Mouse (Mus musculus) testis, adult 2 months (tissue): ENCODE measurements around the gene Clcn1.

Experiments used
- CTCF ChIP-seq: fragments of 200-500 bp; IDR thresholded peaks from 2 replicates; pipeline ENCODE4 v1.5.1; 2012; ENCODE audit warnings: low read depth, mild to moderate bottlenecking, inconsistent platforms, low read length, moderate library complexity; ENCODE audit not compliant: control insufficient read depth, insufficient read depth, insufficient replicate concordance
- POLR2A ChIP-seq: fragments of 200-500 bp; IDR thresholded peaks from 2 replicates; pipeline ENCODE4 v1.6.1; 2012; ENCODE audit warnings: low read depth, mild to moderate bottlenecking, inconsistent platforms, low read length, moderate library complexity; ENCODE audit not compliant: control insufficient read depth

DNA sequence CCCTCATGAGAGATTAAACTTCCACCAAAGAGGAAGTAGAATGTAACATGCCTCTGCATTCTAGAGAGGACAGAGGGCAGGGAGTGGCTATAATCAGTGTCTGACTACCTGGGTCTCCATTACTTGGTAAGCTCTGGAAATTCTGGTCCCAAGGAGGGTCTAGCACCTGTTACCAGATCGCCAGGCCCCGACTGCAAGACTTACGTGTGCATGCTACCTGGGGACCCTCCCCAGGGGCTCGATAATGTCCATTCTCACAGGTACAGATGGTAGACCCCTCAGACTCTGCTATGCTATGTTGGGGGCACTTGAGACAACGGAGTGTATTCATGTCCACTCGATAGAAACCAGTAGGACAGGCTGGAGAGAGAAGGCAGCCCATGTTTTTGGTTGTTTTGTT is 78.7 kb downstream of the Clcn1 start:
- TF ChIP-seq POLR2A, result no peak
- no peak for TF ChIP-seq CTCF
